Mouse (Mus musculus) CD4-positive, CD25-positive, alpha-beta regulatory T cell, adult 2 months (primary cell): Measurements from ENCODE around the gene Vmn1r155.
"Not testable (repeated sequence)": the region's sequence is repeated elsewhere in the genome, so short reads cannot be mapped to it uniquely, and the experiment has no call there.

Source experiments
- DNase-seq: peaks from one replicate; pipeline ENCODE4 v3.0.0-alpha.2; 2012; ENCODE audit warnings: low read depth, low spot score

The Vmn1r155 gene

GRCm38 (mm10) chr7:22657718-22658117 is at the start of gene Vmn1r155:
Vmn1r155 (plus strand) TSS chr7:22658018.
- not testable (repeated sequence) for DNase-seq

GRCm38 (mm10) chr7:22692217-22692616 is 34.4 kb downstream of the Vmn1r155 start, which contains the start of gene Gm8693:
Gm8693 (minus strand) TSS chr7:22692317.
- DNase-seq, result not testable (repeated sequence)
